Mouse (Mus musculus) frontal cortex, postnatal 25 days (tissue): ENCODE measurements around the gene Fam181a.
A peak's percentile ranks its signal among the peaks of the same experiment; 100 is the strongest.

Experiments used
- DNase-seq, 2 experiments: peaks; one replicate each; pipeline ENCODE4 v3.0.0; 2022; ENCODE audit warnings: low spot score in 2 of 2

Fam181a gene

GRCm38 (mm10) chr12:103314640-103315361 lies 4.0 kb downstream of the Fam181a start:
- DNase-seq, result no peak

GRCm38 (mm10) chr12:103315831-103316545 lies 5.2 kb downstream of the Fam181a start:
- DNase-seq, result no peak

GRCm38 (mm10) chr12:103322801-103323200 lies 12.0 kb downstream of the Fam181a start:
- DNase-seq, result no peak

- peak; percentile 77 for DNase-seq
Measured at GRCm38 (mm10) chr12:103325156-103325857, 14.5 kb downstream of the Fam181a start.

- DNase-seq, result no peak
Measured at GRCm38 (mm10) chr12:103326569-103326968, 15.8 kb downstream of the Fam181a start.

- no peak for DNase-seq
Measured at GRCm38 (mm10) chr12:103327107-103327506, 16.3 kb downstream of the Fam181a start.

GRCm38 (mm10) chr12:103328448-103329191 lies 17.8 kb downstream of the Fam181a start:
- DNase-seq, result no peak

- no peak for DNase-seq
Measured at GRCm38 (mm10) chr12:103331491-103331890, 20.7 kb downstream of the Fam181a start.

- DNase-seq, result no peak
Measured at GRCm38 (mm10) chr12:103332879-103333278, 22.1 kb downstream of the Fam181a start.

GRCm38 (mm10) chr12:103333426-103333825 lies 22.7 kb downstream of the Fam181a start:
- no peak for DNase-seq

GRCm38 (mm10) chr12:103336766-103337165 lies 26.0 kb downstream of the Fam181a start:
- no peak for DNase-seq

- DNase-seq, result no peak
Measured at GRCm38 (mm10) chr12:103338162-103338798, 27.5 kb downstream of the Fam181a start.

GRCm38 (mm10) chr12:103341212-103341611 lies 30.4 kb downstream of the Fam181a start:
- DNase-seq, result no peak

- no peak for DNase-seq
Measured at GRCm38 (mm10) chr12:103343456-103343855, 32.7 kb downstream of the Fam181a start.

- no peak for DNase-seq
Measured at GRCm38 (mm10) chr12:103344934-103345333, 34.2 kb downstream of the Fam181a start.

GRCm38 (mm10) chr12:103346945-103347344 lies 36.2 kb downstream of the Fam181a start:
- DNase-seq, result no peak

GRCm38 (mm10) chr12:103347406-103347805 lies 36.6 kb downstream of the Fam181a start:
- no peak for DNase-seq

- peak; percentile 84 to 86 for DNase-seq
Measured at GRCm38 (mm10) chr12:103348506-103348905, 37.7 kb downstream of the Fam181a start.

GRCm38 (mm10) chr12:103352735-103353134 lies 42.0 kb downstream of the Fam181a start:
- no peak for DNase-seq

GRCm38 (mm10) chr12:103353538-103353937 lies 42.8 kb downstream of the Fam181a start:
- DNase-seq, result no peak

- DNase-seq, result no peak
Measured at GRCm38 (mm10) chr12:103355746-103356414, 45.1 kb downstream of the Fam181a start, which contains the start of gene Asb2. TSS of gene Asb2 (minus strand) at chr12:103356001.
